Mouse (Mus musculus): ENCODE data around the gene Gys1. TPM values are rescaled to one million over a fixed set of nuclear protein-coding genes. Genes with fewer than 3 reads are reported as not detected.
"Not testable (repeated sequence)": the region's sequence is repeated elsewhere in the genome, so short reads cannot be mapped to it uniquely, and the experiment has no call there.

Gys1 gene
- total RNA-seq, 2 experiments from 2014 or later: 38.6 to 40.2 TPM

DNA sequence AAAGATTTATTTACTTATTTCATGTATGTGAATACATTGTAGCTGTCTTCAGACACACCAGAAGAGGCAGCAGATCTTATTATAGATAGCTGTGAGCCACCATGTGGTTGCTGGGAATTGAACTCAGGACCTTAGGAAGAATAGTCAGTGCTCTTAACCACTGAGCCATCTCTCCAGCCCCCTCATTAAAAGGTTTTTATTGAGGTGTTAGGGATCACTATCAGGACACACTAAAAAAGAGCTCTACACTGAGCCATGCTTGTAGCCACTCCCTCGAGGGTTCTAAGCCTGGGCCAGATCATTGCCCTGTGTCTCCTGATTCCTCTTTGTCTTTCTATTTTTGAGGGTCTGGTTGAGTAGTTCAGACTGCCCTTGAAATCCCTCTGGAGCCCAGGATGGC, 41.8 kb downstream of the Gys1 start:
- DNase-seq (ENCODE audit: low spot score in 2 of 2): no peak

DNA sequence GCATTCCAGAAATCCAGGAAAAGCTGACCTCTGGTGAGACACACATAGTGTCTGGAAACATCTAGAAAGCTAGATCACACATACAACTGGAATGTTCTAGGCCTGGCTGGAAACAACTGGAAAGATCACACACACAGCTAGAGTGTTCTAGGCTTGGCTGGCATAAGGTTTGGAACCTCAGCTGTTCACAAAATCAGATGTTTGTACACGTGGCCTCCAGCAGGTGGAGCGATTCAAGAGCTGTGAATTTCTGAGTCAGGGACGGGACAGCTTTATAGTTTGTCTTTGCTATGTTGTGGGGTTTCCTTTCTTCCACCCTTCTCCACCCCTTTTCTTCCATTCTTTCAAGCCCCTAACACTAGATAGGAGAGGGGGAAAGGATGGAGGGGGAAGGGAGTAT, 42.4 kb downstream of the Gys1 start:
- no peak for DNase-seq (ENCODE audit: low spot score in 2 of 2)

DNA sequence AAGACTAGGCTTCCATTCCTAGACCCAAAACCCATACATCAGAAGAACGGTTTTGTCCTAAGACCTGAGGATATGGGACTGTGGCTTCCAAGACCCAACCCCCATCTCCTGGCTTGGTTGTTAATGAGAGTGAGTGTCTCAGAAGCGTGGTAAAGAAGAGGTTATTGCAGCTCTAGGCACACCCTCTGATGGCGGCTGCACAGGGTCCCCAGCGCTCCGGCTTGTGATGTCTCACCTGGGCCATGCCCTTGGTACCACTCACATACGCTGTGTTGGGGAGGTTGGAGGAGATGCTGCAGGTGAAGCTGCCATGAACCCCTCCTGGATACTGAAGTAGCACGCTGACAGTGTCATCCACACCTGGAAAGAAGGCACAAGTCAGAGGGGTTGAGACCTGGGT, 44.1 kb downstream of the Gys1 start:
- no peak for DNase-seq (ENCODE audit: low spot score in 2 of 2)

DNA sequence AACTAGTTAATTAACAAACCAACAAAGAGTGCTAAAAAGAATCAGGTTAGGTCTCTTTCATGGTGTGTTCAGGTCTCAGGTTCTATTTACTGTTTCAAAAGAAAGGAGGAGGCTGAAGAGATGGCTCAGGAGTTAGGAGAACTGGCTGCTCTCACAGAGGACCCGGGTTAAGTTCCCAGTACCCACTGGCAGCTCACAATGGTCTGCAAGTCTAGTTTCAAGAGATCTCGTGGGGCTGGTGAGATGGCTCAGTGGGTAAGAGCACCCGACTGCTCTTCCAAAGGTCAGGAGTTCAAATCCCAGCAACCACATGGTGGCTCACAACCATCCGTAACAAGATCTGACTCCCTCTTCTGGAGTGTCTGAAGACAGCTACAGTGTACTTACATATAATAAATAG, 45.7 kb downstream of the Gys1 start:
- not testable (repeated sequence) for DNase-seq (ENCODE audit: low spot score in 2 of 2)

DNA sequence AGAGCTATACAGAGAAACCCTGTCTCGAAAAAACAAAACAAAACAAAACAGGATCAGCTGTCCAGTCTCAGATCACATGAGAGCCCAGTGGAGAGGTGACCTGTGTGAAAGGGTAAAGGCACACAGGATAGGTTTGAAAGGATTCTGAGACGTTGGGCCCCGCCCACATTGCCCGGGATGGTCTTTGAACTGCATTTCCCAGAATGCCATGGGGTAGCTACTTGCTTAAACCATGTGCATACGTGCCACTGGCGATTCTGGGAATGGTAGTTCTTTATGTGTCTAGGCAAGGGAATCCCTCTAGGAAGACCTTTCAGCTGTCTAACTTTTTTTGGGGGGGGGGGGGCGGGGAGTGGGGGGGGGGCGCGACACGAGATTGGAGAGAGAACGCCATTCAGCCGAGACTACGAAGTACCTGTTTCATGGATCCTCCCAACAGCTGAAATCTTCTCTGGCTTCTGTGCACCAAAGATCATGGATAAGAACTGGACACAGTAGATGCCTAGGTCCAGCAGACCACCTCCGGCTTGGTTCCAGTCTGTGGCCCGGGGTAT, 46.8 kb downstream of the Gys1 start, which contains the start of gene Tulp2:
Gene Tulp2 (plus strand): TSS at position 504 of the 554 bp plus-strand sequence.
- DNase-seq (ENCODE audit: low spot score in 2 of 2): no peak

DNA sequence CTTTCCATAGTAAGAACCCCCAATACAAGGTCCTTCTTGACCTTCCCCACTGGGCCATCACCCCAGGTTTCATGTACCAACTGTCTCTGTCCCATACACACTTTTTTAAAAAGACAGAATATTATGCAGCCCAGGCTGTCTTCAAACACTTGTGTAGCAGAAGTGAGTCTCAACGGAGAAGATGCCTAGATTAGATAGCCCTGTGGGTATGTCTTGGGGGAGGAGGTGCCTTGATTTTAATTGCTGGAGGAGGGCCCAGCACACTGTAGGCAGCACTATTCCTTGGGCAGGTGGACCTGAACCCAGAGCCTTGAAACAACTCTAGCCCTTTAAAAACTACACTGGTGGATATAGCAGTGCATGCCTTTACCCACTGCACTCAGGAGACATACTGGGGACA, 47.5 kb downstream of the Gys1 start:
- no peak for DNase-seq (ENCODE audit: low spot score in 2 of 2)

DNA sequence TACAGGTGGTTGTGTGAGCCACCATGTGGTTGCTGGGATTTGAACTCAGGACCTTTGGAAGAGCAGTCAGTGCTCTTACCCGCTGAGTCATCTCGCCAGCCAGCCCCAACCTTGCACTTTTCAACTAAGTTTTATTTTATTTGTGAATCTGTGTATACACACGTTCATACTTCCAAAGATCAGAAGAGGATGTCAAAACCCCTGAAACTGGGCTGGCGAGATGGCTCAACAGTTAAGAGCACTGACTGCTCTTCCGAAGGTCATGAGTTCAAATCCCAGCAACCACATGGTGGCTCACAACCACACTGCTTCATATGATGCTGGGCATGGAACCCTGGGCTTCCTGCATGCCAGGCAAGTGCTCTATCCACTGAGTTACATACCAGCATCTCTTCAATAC, 50.3 kb downstream of the Gys1 start:
- DNase-seq (ENCODE audit: low spot score in 2 of 2): not testable (repeated sequence)

DNA sequence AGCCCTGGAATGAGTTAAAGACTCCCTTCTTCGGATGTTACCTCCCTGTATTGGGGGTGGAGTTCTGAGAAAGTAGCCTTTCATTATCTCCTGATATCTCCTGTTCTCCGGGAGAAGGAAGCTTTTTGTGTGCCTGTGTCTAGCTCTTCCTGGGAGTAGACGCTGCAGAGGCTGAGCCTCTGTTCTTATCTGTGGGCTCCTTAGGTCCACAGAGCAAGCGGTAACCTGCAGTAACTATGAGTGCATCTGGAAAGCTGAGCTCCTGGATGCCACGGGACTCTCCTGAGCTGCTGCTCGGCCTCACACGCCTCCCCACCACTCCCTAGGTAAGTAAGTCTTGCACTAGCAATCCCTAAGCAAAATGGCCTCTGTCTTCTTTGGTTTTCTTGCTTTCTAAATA, 51.5 kb downstream of the Gys1 start:
- no peak for DNase-seq (ENCODE audit: low spot score in 2 of 2)

DNA sequence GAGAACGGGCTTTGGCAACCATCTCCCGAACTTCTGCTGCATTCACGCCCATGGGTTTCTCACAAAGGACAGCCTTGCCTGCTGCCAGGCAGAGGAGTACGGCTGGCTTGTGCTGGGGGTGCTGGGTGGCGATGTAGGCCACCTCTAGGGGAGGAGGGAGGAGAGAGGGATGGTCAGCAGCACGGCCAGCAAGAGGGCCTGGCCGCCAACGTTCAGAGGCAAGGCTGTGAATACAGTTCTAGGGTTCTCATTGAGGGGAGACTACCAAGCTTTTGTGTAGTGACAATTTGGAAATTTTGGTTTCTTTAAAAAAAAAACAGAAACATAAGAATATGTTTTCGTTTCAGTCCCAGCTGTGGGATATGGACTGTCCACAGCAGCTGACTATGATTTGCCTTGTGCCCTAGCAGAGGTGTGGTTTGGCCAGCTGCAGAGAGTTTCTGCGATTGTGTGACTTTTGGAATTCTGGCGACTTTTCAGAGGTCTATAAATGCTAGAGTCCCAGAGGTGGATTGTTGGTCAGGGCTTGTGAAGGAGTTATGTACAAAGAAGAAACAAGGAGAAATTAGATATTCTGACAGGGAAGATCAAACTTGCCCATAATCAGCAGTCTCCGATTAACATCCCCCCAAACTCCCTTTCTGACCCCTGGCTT, 52.2 kb downstream of the Gys1 start, which contains the start of gene Gm45808:
Gene Gm45808 (minus strand): TSS at position 51 of the 655 bp plus-strand sequence.
- DNase-seq (ENCODE audit: low spot score in 2 of 2): no peak

DNA sequence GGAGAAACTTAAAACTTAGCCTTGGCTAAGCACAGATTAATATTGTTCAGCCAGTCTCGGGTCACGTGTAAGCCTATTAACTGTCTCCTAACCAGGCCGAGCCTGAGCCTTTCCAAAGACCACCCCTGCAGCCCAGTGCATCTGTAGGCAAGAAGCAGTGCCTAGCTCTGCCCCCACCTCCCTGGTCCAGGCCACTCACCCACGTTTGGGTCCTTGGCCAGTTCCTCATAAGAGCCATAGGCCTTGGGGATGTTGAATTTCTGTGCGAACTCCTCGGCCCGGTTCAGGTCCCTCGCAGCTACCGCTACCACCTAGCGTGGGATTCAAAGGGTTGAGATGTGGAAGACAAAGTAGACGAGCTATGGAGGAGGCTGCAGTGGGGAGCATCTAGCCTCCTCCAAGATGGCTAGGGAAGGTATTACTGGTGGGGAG, 53.2 kb downstream of the Gys1 start:
- DNase-seq (ENCODE audit: low spot score in 2 of 2): no peak

DNA sequence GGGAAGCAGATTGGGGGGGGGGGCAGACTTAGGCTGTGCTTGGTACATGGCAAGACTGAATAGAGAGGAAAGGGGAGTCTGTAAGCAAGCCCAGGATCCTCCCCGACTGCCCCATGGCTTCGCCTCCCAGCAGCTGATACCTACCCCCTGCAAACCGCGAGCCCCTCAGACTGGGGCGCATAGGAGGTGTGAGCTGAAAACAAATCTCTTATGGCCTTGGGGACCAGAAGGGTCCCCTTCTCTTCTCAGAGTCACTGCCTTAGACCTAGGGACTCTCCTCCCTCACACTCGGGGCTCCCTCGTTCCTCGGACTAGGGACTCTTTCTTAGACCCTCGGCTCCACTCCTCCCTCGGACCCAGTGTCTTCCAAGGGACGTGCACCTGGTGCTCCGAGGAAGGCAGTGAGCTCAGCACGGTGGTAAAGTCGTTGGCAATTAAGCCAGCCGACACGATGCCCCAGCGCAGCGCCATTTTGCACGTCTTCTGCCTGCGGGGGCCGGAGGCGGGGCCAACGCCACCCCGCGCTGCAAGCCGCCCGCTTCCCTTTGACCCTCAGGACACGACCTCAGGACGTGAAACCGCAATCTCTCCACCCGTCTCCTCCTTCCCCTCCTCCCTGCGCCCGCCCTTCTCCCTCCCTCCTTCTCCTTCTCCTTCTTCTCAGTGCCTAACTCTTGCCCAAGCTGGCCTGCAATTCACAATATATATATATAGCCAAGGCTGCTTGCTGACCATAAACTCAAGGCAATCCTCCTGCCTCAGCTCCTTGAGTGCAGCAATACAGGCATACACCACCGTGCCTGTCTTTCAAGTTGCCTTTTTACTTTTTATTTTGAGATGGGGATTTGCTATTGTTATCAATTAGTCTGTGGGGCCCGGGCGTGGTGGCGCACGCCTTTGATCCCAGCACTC, 53.9 kb downstream of the Gys1 start, which contains the start of gene Dhdh:
Gene Dhdh (minus strand): TSS at position 513 of the 912 bp plus-strand sequence.
- peak in 1 of 2 experiments; percentile 60 for DNase-seq (ENCODE audit: low spot score in 2 of 2)

DNA sequence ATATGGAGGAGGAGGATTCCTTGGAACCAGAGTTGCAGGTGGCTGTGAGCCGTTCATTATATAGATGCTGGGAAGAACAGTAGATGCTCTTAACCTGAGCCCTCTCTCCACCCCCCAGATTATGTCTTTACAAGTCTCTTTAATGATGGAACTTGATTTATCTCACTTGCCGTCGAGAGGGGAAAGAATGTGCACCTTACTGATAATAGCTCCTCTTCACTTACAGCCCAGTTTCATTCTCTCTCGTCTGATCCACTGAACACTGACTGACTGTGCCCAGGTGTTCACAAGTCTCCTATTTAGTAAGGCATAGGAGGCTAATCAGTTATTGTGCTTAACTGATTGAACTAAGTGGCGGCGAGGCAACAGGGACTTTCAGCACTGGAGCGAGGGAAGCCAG, 54.9 kb downstream of the Gys1 start:
- no peak for DNase-seq (ENCODE audit: low spot score in 2 of 2)

DNA sequence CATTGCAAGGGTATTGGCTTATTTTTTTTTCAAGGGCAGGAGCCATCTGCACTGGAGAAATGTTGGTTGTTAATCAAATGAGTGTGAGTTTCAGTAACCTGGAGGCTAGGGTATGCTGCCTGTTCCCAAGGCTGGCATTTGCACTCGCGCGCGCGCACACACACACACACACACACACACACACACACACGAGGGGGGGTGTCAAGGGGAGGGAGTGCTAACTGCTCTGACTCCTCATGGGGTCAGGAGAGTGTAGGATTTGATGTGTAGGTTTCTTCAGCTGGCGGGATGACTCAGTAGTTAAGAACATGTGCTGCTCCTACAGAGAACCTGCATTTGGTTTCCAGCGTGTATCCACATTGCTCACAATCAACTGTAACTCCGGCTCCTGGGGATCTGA, 56.2 kb downstream of the Gys1 start:
- DNase-seq (ENCODE audit: low spot score in 2 of 2): no peak

DNA sequence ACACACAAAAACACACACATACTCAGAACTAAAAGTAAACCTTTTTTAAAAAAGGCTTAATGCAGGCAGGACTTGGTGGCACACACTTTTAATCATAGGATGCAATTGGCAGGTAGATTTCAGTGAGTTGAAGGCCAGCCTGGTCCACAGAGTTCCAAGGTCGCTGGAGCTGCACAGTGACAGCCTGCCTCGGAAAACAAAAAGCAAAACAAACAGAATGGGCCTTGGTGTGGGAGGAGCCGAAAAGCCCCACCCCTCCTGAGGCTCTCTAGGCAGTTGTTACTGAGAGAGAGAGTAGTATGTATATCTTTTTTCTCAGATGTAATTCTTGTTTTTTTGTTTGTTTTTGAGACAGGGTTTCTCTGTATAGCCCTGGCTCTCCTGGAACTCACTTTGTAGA, 56.6 kb downstream of the Gys1 start:
- no peak for DNase-seq (ENCODE audit: low spot score in 2 of 2)

DNA sequence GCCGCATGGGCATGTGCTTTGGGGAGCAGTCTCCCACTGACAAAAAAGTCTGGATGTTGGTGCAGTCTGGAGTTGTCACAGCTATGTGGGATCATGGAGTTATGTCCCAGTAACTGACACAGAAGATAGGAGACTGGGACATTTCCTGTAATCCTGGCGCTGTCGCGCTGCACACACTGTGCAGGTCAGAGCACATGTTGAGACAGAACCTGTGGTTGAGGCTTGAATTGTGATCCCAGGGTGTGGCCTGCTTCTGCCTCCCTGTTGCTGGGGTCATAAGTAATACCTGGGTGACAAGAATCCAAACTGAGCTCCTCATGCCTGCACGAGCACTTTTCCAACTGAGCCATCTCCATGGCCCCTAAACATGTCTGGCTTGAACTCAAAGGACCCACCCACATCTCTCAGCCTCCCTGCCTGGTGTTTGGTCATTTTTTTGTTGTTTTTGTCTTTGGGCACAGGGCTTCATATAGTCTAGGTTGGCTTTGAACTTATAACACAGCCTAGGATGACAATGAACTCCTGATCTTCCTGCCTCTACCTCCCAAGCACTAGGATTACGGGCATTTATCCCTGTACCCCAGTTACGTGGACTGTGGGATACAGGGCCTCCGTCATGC, 57.7 kb downstream of the Gys1 start:
- DNase-seq (ENCODE audit: low spot score in 2 of 2): no peak

DNA sequence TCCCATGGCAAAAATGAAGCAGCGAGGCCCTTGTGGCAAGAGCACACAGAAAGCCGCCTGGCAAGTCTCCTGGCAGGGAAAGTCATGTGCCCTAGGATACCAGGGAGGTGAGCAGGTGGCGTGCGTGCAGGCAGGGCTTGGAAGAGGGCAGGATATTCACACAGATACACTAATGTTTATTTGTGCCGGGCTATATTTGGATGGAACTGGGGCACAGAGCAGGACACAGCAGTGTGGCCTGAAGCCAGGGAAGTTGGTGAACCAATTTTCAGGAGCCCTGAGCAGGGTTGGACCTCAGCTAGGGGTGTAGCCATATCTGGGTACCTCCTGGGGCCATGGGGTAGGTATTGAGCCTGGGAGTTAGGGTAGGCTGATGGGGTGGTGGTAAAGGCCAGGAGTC, 58.3 kb downstream of the Gys1 start:
- DNase-seq (ENCODE audit: low spot score in 2 of 2): no peak

DNA sequence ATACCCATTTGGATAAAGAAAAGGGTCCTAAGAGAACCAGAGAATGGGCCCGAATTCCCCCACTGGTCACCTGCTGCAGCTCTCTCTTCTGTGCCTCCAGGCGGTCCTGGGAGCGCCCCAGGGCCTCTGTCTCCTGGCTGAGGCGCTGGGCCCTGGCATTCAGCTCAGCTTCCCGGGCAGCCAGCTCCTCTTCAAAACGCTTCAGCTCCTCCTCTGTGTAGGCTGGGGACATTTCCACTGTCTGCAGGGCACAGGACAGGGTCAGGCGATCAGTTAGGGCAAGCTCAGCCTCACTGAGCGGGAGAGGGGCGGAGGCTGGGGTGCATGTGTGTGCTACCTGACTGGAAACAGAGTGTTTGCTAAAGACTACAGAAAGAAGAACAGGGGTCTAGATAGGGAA, 59.9 kb downstream of the Gys1 start:
- no peak for DNase-seq (ENCODE audit: low spot score in 2 of 2)

DNA sequence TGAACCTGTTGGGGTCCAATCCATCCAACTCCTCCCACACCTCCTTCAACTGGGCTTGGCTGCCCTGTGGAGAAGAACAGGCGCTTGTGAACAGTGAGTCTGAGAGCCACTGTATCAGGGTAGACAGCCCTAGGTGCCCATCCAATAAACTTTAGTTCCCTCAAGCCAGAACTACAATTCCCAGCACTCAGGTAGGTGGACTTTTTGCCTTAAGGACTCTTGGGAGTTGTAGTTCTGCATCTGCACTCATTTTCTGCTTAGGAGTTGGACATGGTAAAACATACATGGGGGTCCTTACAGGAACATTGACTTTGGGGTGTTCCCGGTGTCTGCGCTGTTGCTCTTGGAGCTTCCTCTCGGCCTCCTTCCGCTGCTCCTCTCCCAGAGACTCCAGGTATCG, 63.8 kb downstream of the Gys1 start:
- DNase-seq (ENCODE audit: low spot score in 2 of 2): no peak
